Comparison of ENCODE assay signal across 12 mouse cellular contexts in genomic region chr5:133676791-133677450, GRCm38 (mm10).
DNase-seq lines count a peak whose midpoint lies in the region; ATAC-seq lines count a peak whose summit lies in the region.
"Had no signal": no experiment of that assay in that cellular context is flagged by ENCODE, and none has a peak within 500 bp of the region (broad histone marks: within the 10 kb centered on the region; RNA-seq: fewer than 3 reads in every experiment).

No protein-coding gene starts in this region.

- H3K4me2 ChIP-seq in neural tube, embryonic 11.5 days (ENCODE audit: low read depth) = no peak overlapping the region
- no peak overlapping the region for H3K4me2 ChIP-seq in neural tube, embryonic 15.5 days
- H3K4me2 ChIP-seq in forebrain, embryonic 15.5 days (replicated peaks) = no peak overlapping the region
- H3K4me2 ChIP-seq: liver, embryonic 15.5 days had no signal

- no peaks in the 10 kb centered on the region for H3K27me3 ChIP-seq in neural tube, embryonic 11.5 days (ENCODE audit: control insufficient read depth, insufficient read depth, low read length)
- H3K27me3 ChIP-seq in neural tube, embryonic 15.5 days (replicated peaks) = no peaks in the 10 kb centered on the region
- no peaks in the 10 kb centered on the region for H3K27me3 ChIP-seq in forebrain, embryonic 15.5 days
- H3K27me3 ChIP-seq: liver, embryonic 15.5 days had no signal

- peak; percentile 57 for DNase-seq in neural tube, embryonic 11.5 days (ENCODE audit: low spot score)
- peak; percentile 17 to 43 for DNase-seq in layer of hippocampus, postnatal 25 days (ENCODE audit: extremely low spot score in 1 of 2, low spot score in 1 of 2)
- DNase-seq in right cerebral cortex, postnatal 4 days = peak; percentile 44
- no peak for DNase-seq in urinary bladder, postnatal 36 days (ENCODE audit: low spot score in 2 of 2)
- no peak for DNase-seq in urinary bladder, postnatal 4 days (ENCODE audit: low spot score in 2 of 2)
- DNase-seq: heart, postnatal 10 days; kidney, postnatal 36 days had no signal

- peak overlapping the region; percentile 49 for H3K27ac ChIP-seq in neural tube, embryonic 11.5 days (ENCODE audit: low read depth, low read length)
- H3K27ac ChIP-seq in neural tube, embryonic 15.5 days (replicated peaks) = no peak overlapping the region
- H3K27ac ChIP-seq in forebrain, embryonic 15.5 days (replicated peaks) = peak overlapping the region; percentile 89
- H3K27ac ChIP-seq: embryonic facial prominence, embryonic 10.5 days; liver, embryonic 15.5 days had no signal

- H3K4me1 ChIP-seq in neural tube, embryonic 11.5 days (ENCODE audit: control insufficient read depth, insufficient read depth, low read length) = no peaks in the 10 kb centered on the region
- H3K4me1 ChIP-seq in neural tube, embryonic 15.5 days = peaks cover 20% of the 10 kb centered on the region
- peaks cover 31% of the 10 kb centered on the region for H3K4me1 ChIP-seq in forebrain, embryonic 15.5 days
- H3K4me1 ChIP-seq: liver, embryonic 15.5 days had no signal

- no peak overlapping the region for H3K4me3 ChIP-seq in neural tube, embryonic 11.5 days (ENCODE audit: low read depth, low read length)
- no peak overlapping the region for H3K4me3 ChIP-seq in neural tube, embryonic 15.5 days (replicated peaks)
- H3K4me3 ChIP-seq in forebrain, embryonic 15.5 days = no peak overlapping the region
- H3K4me3 ChIP-seq: embryonic facial prominence, embryonic 10.5 days; liver, embryonic 15.5 days had no signal

- H3K36me3 ChIP-seq in neural tube, embryonic 11.5 days (ENCODE audit: control insufficient read depth, insufficient read depth, low read length) = no peaks in the 10 kb centered on the region
- H3K36me3 ChIP-seq in neural tube, embryonic 15.5 days = no peaks in the 10 kb centered on the region
- no peaks in the 10 kb centered on the region for H3K36me3 ChIP-seq in forebrain, embryonic 15.5 days
- H3K36me3 ChIP-seq: embryonic facial prominence, embryonic 10.5 days; liver, embryonic 15.5 days had no signal

- H3K9ac ChIP-seq in neural tube, embryonic 11.5 days (ENCODE audit: low read length) = no peak overlapping the region
- H3K9ac ChIP-seq in neural tube, embryonic 15.5 days (replicated peaks) = no peak overlapping the region
- no peak overlapping the region for H3K9ac ChIP-seq in forebrain, embryonic 15.5 days (replicated peaks)
- H3K9ac ChIP-seq: liver, embryonic 15.5 days had no signal

- 70% methylated on average over 15 of the region's 15 CpGs for WGBS in neural tube, embryonic 11.5 days
- WGBS in neural tube, embryonic 15.5 days = 29% methylated on average over 15 of the region's 15 CpGs
- 28% methylated on average over 15 of the region's 15 CpGs for WGBS in forebrain, embryonic 15.5 days

- 0 out of 2 replicates have a peak, but pooled peaks have one; percentile 38 for ATAC-seq in neural tube, embryonic 11.5 days (ENCODE audit: insufficient read depth, low FRiP score, low TSS enrichment)
- ATAC-seq in neural tube, embryonic 15.5 days (ENCODE audit: low FRiP score) = no peak; the same call in 1 of the 2 replicates
- ATAC-seq in forebrain, embryonic 15.5 days (replicated peaks) = peak; percentile 91
- no peak for ATAC-seq in frontal cortex, adult (ENCODE audit: low TSS enrichment)

- H3K9me3 ChIP-seq in neural tube, embryonic 11.5 days (ENCODE audit: control insufficient read depth, low read length) = no peaks in the 10 kb centered on the region
- no peaks in the 10 kb centered on the region for H3K9me3 ChIP-seq in neural tube, embryonic 15.5 days (replicated peaks)
- H3K9me3 ChIP-seq in forebrain, embryonic 15.5 days = 0 out of 2 replicates have a peak, but pooled peaks cover 2% of the 10 kb centered on the region
- H3K9me3 ChIP-seq: embryonic facial prominence, embryonic 10.5 days; liver, embryonic 15.5 days had no signal

Comparison
In these comparisons a context has a peak if more than half of its experiments do, and no peak if none do; other contexts are left out.
1. ATAC-seq: peak in neural tube, embryonic 11.5 days (single experiment) and forebrain, embryonic 15.5 days (single experiment); none in neural tube, embryonic 15.5 days (single experiment) and frontal cortex, adult (single experiment).
2. DNase-seq: peak in neural tube, embryonic 11.5 days (single experiment), layer of hippocampus, postnatal 25 days (2 of 2) and right cerebral cortex, postnatal 4 days (single experiment); none in urinary bladder, postnatal 36 days (0 of 2) and urinary bladder, postnatal 4 days (0 of 2).